Mouse (Mus musculus): ENCODE data around the gene Spdye4a.
"Not testable (repeated sequence)": the region's sequence is repeated elsewhere in the genome, so short reads cannot be mapped to it uniquely, and the experiment has no call there.

Spdye4a gene

DNA sequence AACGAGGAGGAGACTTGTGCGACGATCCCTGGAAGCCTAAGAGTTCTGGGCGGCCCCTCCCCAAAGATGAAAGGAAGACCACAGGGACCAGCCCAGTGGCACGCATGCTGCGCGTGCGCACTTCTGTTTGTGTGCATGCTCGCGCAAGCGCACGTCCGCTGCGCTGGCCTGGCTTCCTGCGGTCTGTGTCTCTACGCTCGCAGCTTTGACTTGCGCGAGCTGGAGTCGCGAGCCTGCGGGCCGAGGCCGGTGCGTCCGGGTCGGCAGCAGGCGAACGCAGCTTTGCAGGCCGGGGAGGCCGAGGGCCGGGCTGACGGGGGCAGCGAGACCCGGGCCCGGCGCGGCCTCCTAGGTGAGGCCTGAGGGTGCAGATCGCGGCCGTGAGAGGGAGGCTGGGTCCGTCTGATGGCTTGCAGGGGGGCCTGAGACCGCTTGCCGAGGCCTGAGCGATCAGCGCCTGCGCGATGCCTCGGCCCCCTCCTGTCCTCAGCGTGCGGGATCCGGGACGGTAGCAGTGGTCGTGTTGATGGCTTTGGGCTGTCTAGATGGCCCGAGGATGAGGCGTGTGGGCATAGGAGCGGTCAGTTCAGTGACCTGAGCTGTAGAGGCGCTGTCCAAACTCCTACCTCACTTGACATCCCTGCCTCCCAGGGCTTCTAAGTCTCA lies 8.5 kb upstream of the Spdye4a start, which contains the start of gene Zfp12:
Zfp12 (plus strand) TSS at position 136 of the 666 bp plus-strand sequence.
- intact Hi-C loops (cut with DNase I): loop anchor here (2.0 kb wide), 1 partner anchor 54 kb away; the partner anchor contains the start of genes Rbak and Spdye4b

DNA sequence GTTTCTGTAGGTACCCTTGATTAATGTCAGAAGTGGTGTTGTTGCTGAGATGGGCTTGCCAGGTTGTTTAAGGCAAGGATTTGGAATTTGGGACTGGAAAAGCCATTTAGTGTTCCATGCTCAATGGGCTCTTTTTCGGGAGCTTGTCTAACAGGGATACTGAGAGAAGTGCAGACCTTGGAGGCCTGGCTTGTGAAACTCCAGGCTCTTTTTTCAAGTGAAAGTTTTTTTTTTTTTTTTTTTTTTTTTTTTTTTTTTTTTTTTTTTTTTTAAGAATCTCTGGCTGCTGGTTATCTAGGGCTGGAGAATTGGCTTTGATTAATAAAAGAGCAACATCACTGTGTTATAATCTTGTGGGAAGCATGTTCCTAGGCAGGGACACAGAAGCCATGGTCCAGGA lies 4.4 kb downstream of the Spdye4a start:
- intact Hi-C loops (cut with DNase I): no loop called here

GRCm38 (mm10) chr5:143220996-143221395 lies 5.7 kb downstream of the Spdye4a start:
- intact Hi-C loops (cut with DNase I): no loop called here

GRCm38 (mm10) chr5:143213832-143214231 lies 12.9 kb downstream of the Spdye4a start:
- intact Hi-C loops (cut with DNase I): no loop called here

- intact Hi-C loops (cut with DNase I): no loop called here
Observed at GRCm38 (mm10) chr5:143205015-143205414, 21.7 kb downstream of the Spdye4a start.

DNA sequence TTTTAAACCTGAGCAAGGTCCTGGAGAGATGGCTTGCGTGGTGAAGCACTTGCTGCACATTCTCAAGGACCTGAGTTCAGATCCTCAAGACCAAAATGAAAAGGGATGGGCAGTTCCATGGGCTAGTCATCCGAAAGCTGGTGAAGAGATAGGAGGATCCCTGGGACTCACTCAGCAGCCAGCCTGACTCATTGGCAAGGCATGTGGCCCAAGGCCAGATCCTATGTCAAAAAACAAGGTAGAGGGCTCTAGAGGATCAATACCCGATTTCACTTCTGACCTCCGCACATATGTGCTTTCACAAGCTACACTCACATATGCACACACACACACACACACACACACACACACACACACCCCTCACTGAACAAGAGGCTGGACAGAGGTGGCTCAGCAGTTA lies 30.2 kb downstream of the Spdye4a start:
- intact Hi-C loops (cut with DNase I): no loop called here

DNA sequence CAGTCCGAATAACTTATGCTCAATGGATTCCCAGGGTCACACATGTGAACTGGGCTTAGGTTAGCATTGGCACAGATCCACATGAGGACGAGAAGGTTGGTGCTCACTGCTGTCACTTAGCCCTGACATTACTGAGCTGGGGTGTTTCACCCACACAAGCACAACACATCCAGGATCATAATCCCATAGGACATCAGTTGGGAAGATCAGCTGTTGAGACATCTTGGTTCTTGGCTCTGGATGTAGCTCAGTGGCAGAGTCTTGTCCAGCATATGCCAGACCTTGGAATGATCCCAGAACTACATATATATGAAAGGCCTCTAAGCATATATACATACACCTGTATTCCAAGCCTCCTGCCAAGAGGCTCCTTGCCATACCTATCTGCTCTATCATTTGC lies 31.5 kb downstream of the Spdye4a start:
- intact Hi-C loops (cut with DNase I): no loop called here

GRCm38 (mm10) chr5:143194747-143195146 lies 31.9 kb downstream of the Spdye4a start:
- intact Hi-C loops (cut with DNase I): loop anchor here (5.0 kb wide), 1 partner anchor 33 kb away; the partner anchor contains the start of gene Spdye4a

GRCm38 (mm10) chr5:143192806-143193205 lies 33.9 kb downstream of the Spdye4a start:
- intact Hi-C loops (cut with DNase I): loop anchor here (5.0 kb wide), 1 partner anchor 34 kb away; the partner anchor contains the start of gene Spdye4a

DNA sequence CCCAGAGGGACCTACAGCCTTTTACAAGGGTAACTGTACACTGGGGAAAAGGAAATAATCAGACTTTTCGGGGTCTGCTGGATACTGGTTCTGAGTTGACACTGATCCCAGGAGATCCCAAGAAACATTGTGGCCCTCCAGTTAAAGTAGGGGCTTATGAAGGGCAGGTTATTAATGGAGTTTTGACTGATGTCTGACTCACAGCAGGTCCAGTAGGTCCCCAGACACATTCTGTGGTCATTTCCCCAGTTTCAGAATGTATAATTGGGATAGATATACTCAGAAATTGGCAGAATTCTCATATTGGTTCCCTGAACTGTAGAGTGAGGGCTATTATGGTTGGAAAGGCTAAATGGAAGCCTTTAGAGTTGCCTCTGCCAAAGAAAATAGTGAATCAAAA lies 38.7 kb downstream of the Spdye4a start:
- intact Hi-C loops (cut with DNase I): not testable (repeated sequence)

GRCm38 (mm10) chr5:143180255-143181076 lies 46.2 kb downstream of the Spdye4a start, which contains the start of the genes Rbak and Spdye4b:
Gene Rbak (minus strand): TSS chr5:143180775.
Gene Spdye4b (plus strand): TSS chr5:143181017.
- intact Hi-C loops (cut with DNase I): loop anchor here (2.0 kb wide), 1 partner anchor 54 kb away; the partner anchor contains the start of gene Zfp12

DNA sequence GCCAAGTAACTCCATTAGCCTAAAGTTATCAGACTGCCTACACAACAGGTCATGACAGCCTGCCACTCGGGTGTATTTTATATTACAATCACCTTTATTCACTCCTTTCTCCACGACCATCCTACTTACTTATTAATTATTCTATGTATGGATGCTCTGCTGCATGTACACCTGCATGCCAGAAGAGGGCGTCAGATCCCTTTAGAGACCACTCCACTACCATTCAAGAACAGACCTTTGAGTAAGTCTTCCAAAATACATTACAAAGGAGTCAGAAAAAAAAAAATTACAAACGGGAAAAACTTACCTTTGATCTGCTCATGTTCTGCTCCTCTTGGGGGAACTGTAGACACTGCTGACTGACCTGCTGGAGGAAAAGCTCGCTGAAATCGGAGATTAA lies 47.5 kb downstream of the Spdye4a start:
- intact Hi-C loops (cut with DNase I): no loop called here

- intact Hi-C loops (cut with DNase I): no loop called here
Observed at GRCm38 (mm10) chr5:143177541-143178200, 49.0 kb downstream of the Spdye4a start.

DNA sequence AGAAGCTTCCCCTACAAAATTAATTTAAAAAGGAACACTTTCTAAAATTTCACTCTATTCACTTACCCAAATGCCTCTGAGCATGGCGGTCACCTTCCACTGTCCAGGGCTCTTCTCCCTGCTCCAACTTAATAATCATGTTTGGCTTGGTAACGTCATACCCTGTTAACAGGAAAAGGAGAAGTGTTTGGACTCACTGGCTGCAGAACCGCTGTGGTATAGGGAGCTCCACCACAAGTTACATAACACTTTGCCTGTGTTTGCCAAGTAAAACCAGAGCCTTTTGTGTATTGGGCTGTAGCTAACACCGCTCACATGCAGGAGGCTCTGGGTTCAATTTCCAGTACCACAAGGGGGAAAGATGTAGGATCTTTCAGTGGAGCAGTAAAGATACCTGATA lies 50.7 kb downstream of the Spdye4a start:
- intact Hi-C loops (cut with DNase I): no loop called here
